Mouse (Mus musculus): ENCODE data around the gene Ahctf1. TPM values are rescaled to one million over a fixed set of nuclear protein-coding genes. Genes with fewer than 3 reads are reported as not detected.
"Not testable (repeated sequence)": the region's sequence is repeated elsewhere in the genome, so short reads cannot be mapped to it uniquely, and the experiment has no call there.

The Ahctf1 gene
- 10 to 100 TPM; 26.2 to 45.3 TPM for total RNA-seq (2021)

DNA sequence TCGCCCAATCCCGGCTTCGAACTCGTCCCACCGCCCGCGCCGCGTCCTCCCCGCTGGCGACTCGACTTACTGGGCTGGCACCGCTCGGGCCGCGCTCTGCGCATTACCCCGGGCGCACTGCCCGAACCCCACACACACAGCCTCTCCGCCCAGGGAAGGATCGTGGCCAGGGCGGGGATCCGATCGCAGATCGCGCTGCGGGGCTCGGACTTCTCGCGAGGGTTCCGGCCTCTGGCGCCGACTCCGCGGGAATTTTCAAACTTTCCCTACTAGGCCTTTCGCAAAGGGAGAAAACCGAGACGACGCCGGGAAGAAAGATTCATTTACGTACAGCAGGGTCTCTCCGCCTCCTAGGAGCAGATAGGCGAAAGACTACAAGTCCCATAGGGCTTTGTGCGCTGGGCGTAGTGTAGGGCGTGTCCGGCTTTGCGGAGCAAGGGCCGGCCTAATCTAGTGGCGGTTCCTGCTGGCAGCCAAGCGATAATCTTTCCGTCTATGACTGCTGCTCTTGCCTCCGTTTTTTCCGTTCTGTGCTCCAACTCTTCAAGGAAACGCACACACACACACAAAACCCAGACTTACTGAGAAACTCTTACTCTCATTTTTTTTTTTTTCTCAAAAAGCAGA lies at the start of gene Ahctf1:
Gene Ahctf1, minus strand, starts transcription at position 168 of the 627 bp plus-strand sequence.
- intact Hi-C loops (cut with DNase I), result loop anchor here (5.0 kb wide), 1 partner anchor 44 kb away; no protein-coding TSS in a partner anchor

DNA sequence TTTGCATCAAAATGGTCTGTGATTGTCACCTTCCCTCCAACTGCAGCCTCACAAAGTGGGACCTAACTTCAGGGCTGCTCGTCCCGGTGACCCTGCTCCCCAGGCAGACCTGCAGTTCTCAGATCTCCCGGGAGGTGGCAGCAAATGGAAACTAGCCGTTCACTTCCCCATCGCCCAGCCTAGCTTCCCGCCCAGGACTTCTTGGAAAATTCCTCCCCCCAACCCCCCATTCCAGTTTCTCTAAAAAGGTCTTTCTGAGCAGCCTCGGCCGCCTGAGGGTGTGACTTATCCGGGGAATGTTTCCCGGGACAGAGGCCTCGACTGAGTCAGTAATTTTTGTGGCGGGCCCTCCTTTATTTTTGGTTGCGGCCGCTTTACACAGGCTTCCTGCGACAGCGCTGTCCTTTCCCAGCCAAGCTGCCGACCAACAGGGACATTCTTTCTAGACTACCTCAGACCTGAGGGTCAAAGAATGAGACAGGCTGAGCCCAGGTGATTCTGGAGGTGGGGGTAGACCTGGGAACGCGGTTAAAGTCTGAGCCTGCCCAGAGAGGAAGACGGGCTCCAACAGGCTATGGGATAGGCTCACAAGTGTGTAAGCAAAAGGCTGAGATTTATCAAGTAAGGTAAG lies 44.4 kb upstream of the Ahctf1 start:
- intact Hi-C loops (cut with DNase I), result loop anchor here (5.0 to 10.0 kb wide), 3 partner anchors 46 to 364 kb away; partner anchors contain the start of genes Ahctf1 and Gm10518

More for the DNA sequence above, at the start of gene Ahctf1:
- DNase-seq (ENCODE audit: low spot score in 2 of 2), result peak; percentile 99

DNA sequence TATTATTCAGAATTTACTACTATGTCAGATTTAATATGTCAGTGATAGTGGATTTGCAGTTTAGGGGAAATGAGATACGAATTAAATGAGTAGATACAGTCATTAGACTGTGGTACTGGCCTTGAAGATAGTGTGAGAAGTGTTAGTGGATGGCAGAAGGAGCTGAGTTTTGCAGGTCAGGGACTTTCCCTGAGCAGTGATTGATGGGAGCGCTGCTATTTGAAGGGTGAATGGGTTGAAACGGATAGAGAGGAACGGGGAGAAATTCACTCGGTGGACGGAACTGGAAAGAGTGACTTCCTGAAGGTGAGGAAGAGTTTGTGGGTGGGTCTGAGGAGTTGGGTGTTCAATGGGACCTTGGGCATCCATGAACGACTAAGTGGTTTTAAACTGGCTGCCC lies 43.7 kb upstream of the Ahctf1 start:
- intact Hi-C loops (cut with DNase I), result loop anchor here (5.0 to 10.0 kb wide), 3 partner anchors 45 to 365 kb away; partner anchors contain the start of genes Ahctf1 and Gm10518

More for the DNA sequence above, 44.4 kb upstream of the Ahctf1 start:
- DNase-seq (ENCODE audit: low spot score in 2 of 2), result peak; percentile 73 to 79

DNA sequence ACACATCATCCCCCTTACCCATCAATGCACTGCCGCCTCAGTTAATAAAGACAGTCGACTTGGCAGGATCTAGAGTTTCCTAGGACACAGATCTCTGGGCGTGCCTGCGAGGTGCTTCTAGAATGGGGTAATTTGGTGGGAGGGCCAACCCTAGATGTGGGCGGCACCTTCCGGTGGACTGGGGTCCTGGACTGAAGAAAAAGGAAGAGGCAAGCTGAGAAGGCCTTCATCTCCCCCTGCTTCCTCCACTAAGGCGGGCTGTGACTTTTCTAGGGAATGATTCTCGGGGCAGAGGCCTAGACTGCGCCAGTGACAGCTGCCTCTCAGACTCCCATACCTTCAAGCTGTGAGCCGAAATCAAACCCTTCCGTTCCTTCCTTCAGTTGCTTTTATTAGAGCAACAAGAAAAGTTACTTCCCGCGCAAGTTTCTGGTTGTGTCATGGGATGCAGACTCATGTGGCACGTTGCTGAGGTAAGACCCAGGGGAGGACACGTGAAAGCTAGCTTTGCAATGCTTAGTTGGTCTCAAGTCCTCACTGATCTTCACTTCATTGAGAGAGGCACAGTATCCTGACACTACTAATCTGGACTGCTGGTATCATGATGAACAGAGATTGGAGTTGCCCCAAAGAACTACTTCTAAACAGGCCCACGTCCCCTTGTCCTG lies 42.5 kb upstream of the Ahctf1 start:
- DNase-seq (ENCODE audit: low spot score in 2 of 2), result no peak
- intact Hi-C loops (cut with DNase I), result loop anchor here (5.0 to 10.0 kb wide), 3 partner anchors 44 to 366 kb away; partner anchors contain the start of genes Ahctf1 and Gm10518

More for the DNA sequence above, 43.7 kb upstream of the Ahctf1 start:
- DNase-seq (ENCODE audit: low spot score in 2 of 2), result no peak

DNA sequence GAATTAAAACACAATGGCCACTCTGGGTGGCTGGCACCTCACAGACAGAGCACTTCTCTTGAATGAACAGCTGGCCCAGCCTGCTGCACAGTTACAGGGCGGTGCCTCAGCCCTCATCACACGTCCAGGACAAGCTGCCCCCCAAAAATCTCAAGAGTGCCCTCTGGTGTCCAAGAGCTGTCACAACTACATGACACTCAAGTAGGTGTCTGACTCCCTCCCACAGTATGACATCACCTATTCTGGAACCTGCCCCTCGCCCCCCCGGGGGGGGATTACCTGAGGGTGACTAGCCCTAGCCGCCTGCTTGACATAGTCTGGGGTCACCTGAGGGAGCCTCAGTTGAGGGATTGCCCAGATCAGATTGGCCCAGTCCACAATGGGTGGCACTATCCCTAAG lies 41.4 kb upstream of the Ahctf1 start:
- intact Hi-C loops (cut with DNase I), result loop anchor here (5.0 to 10.0 kb wide), 3 partner anchors 43 to 367 kb away; partner anchors contain the start of genes Ahctf1 and Gm10518
- peak; percentile 20 to 37 for DNase-seq (ENCODE audit: low spot score in 2 of 2)

DNA sequence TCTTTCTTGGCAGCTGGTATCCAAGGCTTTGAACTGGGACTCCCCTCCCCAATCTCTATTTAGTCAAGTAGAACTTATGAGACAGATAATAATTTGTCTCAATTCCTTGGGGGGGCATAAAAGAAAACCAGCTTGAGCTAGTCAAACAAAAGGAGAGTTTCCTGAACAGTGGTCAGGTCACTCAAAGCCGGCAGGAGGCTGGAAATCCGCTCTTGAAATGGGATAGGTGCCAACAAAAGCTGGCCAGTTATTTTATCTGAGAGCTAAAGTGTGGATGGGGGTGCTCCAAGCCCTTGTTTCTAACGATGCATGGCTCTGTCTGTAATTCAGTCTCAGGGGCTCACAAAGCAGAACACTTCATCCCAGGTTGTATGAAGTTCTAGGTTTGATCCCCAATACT lies 40.5 kb upstream of the Ahctf1 start:
- intact Hi-C loops (cut with DNase I), result loop anchor here (10.0 kb wide), 1 partner anchor 199 kb away; no protein-coding TSS in a partner anchor
- DNase-seq (ENCODE audit: low spot score in 2 of 2), result no peak

DNA sequence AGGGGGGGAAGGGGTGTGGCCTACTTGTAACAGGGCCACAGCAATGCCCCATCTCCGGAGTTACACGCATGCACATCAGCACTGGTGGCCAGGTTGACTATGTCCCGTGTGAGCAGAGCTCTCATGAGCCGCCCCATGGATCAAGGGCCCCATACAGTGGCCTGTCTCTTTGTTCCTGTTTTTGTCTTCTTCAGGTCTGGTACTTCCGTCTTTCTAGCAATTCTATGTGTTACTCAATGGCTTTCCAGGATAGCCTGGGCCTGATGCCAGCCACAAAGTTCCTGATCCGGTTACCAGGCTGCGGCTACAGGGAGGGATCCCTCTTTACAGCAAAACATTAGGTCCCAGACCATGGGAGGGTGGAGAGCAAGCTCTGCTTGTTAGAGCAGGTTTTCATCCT lies 39.1 kb upstream of the Ahctf1 start:
- no peak for DNase-seq (ENCODE audit: low spot score in 2 of 2)
- intact Hi-C loops (cut with DNase I), result loop anchor here (10.0 kb wide), 1 partner anchor 198 kb away; no protein-coding TSS in a partner anchor

DNA sequence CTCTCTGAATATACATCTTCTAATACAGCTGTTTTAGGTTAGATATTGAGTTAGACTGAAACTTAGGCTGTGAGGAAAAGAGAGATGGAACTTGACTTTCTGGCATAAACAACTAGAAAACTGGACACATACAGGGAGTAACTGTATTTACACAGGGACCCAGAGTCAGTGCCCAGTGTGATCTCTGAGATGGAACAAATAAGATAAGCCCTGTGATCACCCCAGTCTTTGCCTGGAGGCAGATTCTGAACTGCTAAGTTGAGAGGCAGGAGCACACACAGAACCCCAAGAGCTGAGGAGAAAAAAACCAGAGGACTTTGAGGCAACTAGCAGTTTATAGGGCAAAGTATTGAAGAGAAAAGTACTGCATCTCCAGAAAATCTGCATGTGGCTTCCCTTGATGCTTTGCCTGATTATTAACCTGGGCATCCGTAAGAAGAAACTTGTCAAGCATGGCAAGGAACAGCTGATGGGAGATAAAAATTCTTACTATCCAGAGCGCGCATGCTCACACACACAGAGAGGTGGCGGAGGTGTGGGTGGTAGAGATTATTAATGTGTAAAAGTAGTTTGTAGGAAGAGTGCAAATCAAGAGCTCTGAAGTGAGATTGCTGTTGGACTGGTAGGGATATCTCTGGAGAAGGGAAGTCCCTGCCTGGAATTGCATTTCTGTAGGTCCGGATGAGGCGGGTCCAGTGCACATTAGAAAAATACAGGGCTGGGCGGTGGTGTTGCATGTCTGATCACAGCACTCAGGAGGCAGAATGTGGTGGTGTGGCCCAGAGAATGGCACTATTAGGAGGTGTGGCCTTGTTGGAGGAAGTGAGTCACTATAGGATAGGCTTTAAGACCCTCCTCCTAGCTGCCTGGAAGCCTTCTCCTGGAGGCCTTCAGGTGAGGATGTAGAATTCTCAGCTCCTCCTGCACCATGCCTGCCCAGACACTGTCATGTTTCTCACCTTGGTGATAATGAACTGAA lies 33.2 kb upstream of the Ahctf1 start:
- DNase-seq (ENCODE audit: low spot score in 2 of 2), result no peak
- intact Hi-C loops (cut with DNase I), result no loop called here

DNA sequence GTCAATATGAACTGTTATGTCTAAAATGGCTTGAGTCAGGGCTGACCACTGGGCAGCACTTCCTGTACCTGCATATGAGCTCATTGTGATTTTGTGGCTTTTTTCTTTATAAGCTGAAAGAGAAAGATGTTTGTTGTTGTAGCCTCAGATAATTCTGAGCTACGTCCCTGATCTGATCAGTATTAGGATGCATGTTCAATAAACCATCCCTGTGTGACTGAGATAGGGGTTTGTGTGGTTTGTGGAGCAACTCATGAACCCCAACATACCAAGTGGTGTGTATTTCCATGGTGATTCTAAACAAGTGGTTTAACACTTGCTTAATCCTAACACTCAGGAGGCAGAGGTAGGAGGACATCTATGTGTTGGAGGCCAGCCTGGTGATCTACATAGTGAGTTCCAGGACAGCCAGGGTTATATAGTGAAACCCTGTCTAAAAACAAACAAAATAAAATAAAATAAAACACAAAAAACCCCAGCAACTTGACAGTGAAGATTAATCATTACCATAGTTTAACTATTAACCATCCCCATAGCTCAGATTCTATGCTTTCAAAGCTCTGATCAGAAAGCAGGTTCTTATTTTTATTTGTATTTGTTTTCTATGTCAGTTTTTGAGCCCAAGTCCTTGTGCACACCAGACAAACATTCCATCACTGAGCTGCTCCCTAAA lies 32.4 kb upstream of the Ahctf1 start:
- intact Hi-C loops (cut with DNase I), result no loop called here
- no peak for DNase-seq (ENCODE audit: low spot score in 2 of 2)

DNA sequence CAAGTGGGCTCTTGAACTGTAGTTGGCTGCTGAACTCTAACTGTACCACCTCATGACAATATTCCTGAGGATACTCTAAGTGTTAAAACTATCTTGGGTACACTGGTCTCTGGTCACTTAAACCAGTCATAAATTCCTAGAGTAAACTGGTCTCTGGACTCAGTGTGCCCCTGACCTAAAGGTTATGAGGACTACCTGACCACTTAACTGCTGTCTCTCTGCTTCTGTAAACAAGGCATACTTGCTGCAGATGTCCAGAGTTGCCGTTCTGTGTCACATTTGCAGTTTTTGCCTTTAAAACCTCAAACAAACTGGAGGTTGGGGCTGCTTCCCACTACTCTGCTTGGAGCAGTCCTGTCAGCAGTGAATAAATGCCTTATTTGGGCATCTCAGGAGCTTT lies 30.1 kb upstream of the Ahctf1 start:
- DNase-seq (ENCODE audit: low spot score in 2 of 2), result no peak
- intact Hi-C loops (cut with DNase I), result no loop called here

DNA sequence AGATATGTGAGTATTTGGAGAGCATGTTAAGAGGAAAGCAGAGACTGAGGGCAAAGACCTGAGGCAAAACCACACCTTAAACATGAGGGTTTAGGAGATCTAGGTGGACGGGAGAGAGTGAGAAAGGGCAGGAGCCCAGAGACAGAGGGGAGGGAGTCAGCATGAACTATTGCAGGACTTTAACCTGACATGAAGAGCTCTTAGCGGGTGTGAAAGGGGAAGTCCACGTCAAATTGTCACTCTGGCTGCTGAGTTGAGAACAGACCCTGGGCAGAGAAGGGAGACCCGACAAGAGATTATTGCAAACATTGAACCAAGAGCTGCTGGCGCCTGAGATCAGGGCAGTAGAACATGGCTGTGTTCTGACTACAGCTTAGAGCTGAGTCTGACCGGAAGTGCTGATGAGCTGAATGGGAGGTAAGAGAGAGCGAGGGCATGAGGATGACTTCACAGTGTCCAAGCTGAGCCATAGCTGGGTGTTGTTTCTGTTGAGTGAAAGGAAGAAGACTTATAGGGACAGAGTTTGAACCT lies 29.3 kb upstream of the Ahctf1 start:
- intact Hi-C loops (cut with DNase I), result no loop called here
- DNase-seq (ENCODE audit: low spot score in 2 of 2), result no peak

DNA sequence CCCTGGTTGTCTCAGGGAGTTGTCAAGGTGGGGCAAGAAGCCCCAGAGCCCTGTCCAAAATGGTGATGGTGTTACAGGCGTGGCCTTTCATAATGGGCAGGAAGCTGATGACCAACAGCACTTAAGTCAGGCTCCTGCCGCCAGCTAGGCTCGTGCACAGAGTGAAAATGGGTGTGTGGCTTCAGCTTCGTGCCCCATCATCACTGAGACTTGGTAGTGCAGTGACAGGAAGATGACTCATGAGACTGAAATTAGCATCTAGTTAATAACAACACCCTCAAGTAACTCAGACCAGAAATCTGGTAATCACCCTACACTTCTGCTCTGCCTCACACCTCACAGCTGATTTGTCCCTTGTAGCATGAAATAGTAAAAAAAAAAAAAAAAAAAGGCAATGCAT lies 25.4 kb upstream of the Ahctf1 start:
- intact Hi-C loops (cut with DNase I), result no loop called here
- no peak for DNase-seq (ENCODE audit: low spot score in 2 of 2)

DNA sequence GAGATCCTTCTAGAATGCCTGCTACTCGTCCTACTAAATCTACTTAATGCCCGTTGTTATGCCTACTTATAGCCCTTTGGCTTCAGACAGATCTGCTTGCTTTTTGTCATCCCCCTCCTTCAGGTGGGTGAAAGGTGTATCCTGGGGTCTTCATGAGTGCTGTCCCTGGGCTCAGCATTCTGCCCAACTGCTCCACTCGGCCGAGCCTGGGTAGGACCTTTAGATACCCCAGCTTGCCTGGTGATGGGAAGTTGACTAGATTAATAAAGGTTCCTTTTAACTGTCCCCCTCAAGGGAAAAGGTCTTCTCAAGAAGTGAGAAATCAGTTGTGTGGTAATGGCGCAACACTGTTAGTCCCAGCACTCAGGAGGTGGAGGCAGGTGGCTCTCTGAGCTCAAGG lies 24.6 kb upstream of the Ahctf1 start:
- intact Hi-C loops (cut with DNase I), result no loop called here
- DNase-seq (ENCODE audit: low spot score in 2 of 2), result no peak

DNA sequence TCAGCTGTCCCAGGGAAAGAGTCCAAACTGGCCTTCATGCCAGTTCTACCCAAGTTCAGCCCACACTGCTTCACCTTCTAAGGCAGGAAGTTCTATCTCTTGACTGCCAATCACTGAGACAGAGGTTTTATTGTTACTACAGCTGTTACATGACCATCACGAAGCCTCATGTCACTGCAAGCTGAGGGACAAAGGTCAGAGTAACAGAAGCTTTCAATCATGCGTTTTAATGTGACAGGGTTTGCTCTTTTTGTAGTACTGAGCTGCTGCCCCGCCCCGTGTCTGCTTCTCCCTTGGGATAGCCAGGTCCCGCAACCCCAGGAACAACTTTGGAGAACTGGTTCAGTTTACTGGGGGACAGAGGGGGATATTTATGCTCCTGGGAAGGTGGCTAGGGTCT lies 21.1 kb upstream of the Ahctf1 start:
- intact Hi-C loops (cut with DNase I), result no loop called here
- DNase-seq (ENCODE audit: low spot score in 2 of 2), result no peak

DNA sequence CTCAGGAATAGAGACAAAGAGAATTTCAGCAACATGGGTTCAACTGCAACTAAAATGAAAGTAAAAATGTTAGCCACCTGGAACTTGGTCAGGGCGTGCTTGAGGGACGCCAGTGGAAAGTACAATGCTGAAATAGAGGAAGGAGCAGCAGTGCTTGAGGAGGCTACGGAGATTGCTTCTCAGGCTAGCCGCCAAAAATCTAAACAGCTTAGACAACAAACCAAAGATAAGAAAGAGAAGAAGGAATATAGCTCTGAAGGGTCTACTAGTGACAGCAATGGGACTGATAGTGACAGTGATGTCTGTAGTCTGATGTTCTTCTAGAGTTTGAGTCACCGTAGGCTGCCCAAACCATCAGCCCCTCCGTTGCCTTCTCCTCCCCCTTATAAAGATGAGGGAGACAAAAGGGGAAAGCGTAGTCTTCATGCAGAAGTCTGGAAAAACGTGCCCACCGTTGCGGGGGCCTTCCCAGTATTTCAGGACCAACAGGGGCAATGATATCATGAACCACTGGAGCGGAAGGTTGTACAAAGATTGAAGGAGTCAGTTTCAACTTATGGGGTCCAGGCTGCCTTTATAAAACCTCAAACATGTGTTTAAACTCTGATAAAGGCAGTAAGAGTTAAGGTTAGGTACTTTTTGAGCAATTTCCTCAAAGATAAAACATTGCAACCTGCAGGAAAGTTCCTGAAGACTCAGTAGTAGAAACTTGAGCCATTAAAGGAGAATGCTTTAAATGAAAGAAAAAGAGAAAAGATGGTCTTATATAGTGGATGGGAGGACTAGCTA lies 15.2 kb upstream of the Ahctf1 start:
- DNase-seq (ENCODE audit: low spot score in 2 of 2); intact Hi-C loops (cut with DNase I): not testable (repeated sequence)

DNA sequence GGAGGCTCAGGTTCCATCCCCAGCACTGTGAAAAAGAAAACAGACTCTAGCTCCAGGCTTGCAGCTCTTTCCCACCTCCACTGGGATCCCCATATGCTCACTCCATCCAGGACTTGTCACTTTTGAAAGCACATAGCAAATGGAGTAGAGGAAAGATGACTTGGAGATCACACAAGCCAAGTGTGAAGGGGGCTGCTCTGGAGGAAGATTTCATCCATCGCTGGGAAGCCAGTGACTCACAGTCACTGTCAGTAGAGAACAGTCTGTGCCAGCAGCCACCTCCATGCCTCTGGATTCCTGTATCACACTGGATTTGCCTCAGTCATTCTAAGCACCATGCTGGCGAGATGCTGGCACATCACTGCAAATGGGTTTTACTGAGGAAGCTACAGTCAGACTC lies 11.1 kb upstream of the Ahctf1 start:
- peak; percentile 30 to 59 for DNase-seq (ENCODE audit: low spot score in 2 of 2)
- intact Hi-C loops (cut with DNase I), result no loop called here

DNA sequence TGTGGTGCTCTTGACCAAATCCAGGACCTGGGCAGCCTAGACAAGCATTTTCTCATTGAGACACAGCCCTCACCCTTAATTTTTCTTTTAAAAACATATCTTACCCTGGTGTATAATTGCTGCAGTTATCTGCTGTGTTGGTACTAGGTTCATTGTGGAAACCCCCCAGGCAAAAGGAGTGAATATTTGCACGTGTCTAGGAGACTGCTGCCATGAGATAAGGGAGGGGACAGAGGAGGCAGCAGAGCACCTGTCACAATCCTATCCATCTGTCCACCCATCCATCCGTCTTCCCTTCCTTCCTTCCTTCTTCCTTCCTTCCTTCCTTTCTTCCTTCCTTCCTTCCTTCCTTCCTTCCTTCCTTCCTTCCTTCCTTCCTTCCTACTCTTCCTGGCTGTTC lies 9.9 kb upstream of the Ahctf1 start:
- DNase-seq (ENCODE audit: low spot score in 2 of 2), result no peak
- intact Hi-C loops (cut with DNase I), result no loop called here

DNA sequence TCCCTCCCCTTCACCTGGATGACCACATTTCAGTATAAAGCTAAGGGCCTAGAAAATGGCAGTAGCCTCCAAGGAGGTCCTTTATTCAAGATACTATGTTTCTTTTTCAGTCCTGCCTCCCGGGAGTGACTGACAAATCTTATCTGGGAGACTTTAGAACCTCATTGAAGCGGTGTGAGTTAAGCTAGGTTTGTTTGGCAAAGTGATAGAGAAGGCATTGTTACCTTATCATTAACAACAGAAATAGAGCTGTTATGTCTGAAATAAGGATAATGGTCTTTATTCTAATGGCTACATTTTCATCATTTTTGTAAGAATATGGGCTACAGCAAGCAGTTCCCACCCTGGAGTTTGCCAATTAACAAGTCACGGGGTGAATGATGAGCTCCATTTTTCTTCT lies 4.8 kb upstream of the Ahctf1 start:
- no peak for DNase-seq (ENCODE audit: low spot score in 2 of 2)
- intact Hi-C loops (cut with DNase I), result no loop called here

Data from left cerebral cortex, postnatal 36 days (tissue).